Mouse (Mus musculus) lung, adult 2 months (tissue): ENCODE results near the gene Babam2.

Experiments
- CTCF ChIP-seq: fragments of 200-500 bp; IDR thresholded peaks from 2 replicates; pipeline ENCODE4 v1.5.1; 2011; ENCODE audit warnings: mild to moderate bottlenecking, low read length, control low read depth; ENCODE audit not compliant: insufficient read depth
- POLR2A ChIP-seq: fragments of 200-500 bp; IDR thresholded peaks from 2 replicates; pipeline ENCODE4 v1.6.1; 2011; ENCODE audit warnings: low read depth, mild to moderate bottlenecking, control low read depth, low read length, borderline replicate concordance; ENCODE audit errors: extremely low read depth

DNA sequence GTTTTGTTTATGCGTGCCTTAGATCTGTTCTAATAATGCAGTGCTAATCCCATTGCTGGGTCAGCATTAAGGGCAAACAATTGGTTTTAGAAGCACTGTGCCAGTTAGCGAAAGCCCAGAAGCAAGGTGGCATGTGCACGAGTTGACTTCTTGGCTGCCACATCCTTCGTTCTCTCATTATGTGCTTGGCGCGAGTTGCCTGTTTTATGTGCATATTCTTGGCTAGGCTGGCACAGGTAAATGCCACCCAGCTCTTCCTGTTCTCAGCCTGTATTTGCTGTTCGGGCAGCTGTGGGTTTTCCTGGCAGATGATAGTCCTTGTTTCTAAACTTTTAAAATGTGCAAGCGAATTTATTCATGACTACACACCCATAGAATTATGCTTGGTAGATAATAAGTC lies 262.4 kb downstream of the Babam2 start:
- no peak for TF ChIP-seq POLR2A
- TF ChIP-seq CTCF: no peak
